Mouse (Mus musculus) kidney, adult 8-10 months (tissue): ENCODE measurements around the gene 1810013L24Rik.
"Not testable (repeated sequence)": the region's sequence is repeated elsewhere in the genome, so short reads cannot be mapped to it uniquely, and the experiment has no call there.

Source experiments
- DNase-seq, 2 experiments: peaks; one replicate each; pipeline ENCODE4 v3.0.0; 2022

Gene 1810013L24Rik

GRCm38 (mm10) chr16:8837595-8837994, 7.7 kb downstream of the 1810013L24Rik start:
- no peak for DNase-seq

GRCm38 (mm10) chr16:8838921-8839320, 9.0 kb downstream of the 1810013L24Rik start:
- DNase-seq, result no peak

GRCm38 (mm10) chr16:8840557-8840956, 10.7 kb downstream of the 1810013L24Rik start:
- no peak for DNase-seq

- DNase-seq, result no peak
Measured at GRCm38 (mm10) chr16:8842962-8843361, 13.1 kb downstream of the 1810013L24Rik start.

- DNase-seq, result peak; percentile 46 to 65
Measured at GRCm38 (mm10) chr16:8843580-8844175, 13.8 kb downstream of the 1810013L24Rik start.

- no peak for DNase-seq
Measured at GRCm38 (mm10) chr16:8845986-8846385, 16.1 kb downstream of the 1810013L24Rik start.

- no peak for DNase-seq
Measured at GRCm38 (mm10) chr16:8848309-8849068, 18.6 kb downstream of the 1810013L24Rik start.

GRCm38 (mm10) chr16:8849929-8850328, 20.0 kb downstream of the 1810013L24Rik start:
- peak in 1 of 2 experiments; percentile 45 for DNase-seq

- DNase-seq, result no peak
Measured at GRCm38 (mm10) chr16:8855143-8855542, 25.2 kb downstream of the 1810013L24Rik start.

- no peak for DNase-seq
Measured at GRCm38 (mm10) chr16:8856820-8857219, 26.9 kb downstream of the 1810013L24Rik start.

- DNase-seq, result no peak
Measured at GRCm38 (mm10) chr16:8862336-8862987, 32.6 kb downstream of the 1810013L24Rik start.

GRCm38 (mm10) chr16:8864223-8864631, 34.3 kb downstream of the 1810013L24Rik start:
- DNase-seq, result no peak

GRCm38 (mm10) chr16:8867406-8867955, 37.6 kb downstream of the 1810013L24Rik start:
- no peak for DNase-seq

GRCm38 (mm10) chr16:8868506-8868905, 38.6 kb downstream of the 1810013L24Rik start:
- DNase-seq, result no peak

GRCm38 (mm10) chr16:8869715-8870114, 39.8 kb downstream of the 1810013L24Rik start:
- peak; percentile 55 to 80 for DNase-seq

- DNase-seq, result no peak
Measured at GRCm38 (mm10) chr16:8871376-8871775, 41.5 kb downstream of the 1810013L24Rik start.

GRCm38 (mm10) chr16:8872019-8872418, 42.1 kb downstream of the 1810013L24Rik start:
- DNase-seq, result no peak

GRCm38 (mm10) chr16:8872486-8872885, 42.6 kb downstream of the 1810013L24Rik start:
- no peak for DNase-seq

GRCm38 (mm10) chr16:8880076-8880475, 50.2 kb downstream of the 1810013L24Rik start:
- DNase-seq, result no peak

- peak; percentile 54 to 88 for DNase-seq
Measured at GRCm38 (mm10) chr16:8883674-8884241, 53.9 kb downstream of the 1810013L24Rik start.

- DNase-seq, result not testable (repeated sequence)
Measured at GRCm38 (mm10) chr16:8894214-8894613, 64.3 kb downstream of the 1810013L24Rik start.

GRCm38 (mm10) chr16:8895301-8895700, 65.4 kb downstream of the 1810013L24Rik start:
- DNase-seq, result no peak

- DNase-seq, result not testable (repeated sequence)
Measured at GRCm38 (mm10) chr16:8906115-8906514, 76.2 kb downstream of the 1810013L24Rik start.
